Mouse (Mus musculus) ES-Bruce4 (cell line): ENCODE results near the gene Gm28048. TPM values are rescaled to one million over a fixed set of nuclear protein-coding genes. Genes with fewer than 3 reads are reported as not detected.

Experiments used
- H3K27ac ChIP-seq: 2 replicates; pipeline ENCODE4 v1.5.1; 2012; ENCODE audit warnings: low read length, inconsistent platforms; ENCODE audit not compliant: insufficient read depth
- H3K27me3 ChIP-seq: 2 replicates; pipeline ENCODE4 v1.6.1; 2012; ENCODE audit warnings: mild to moderate bottlenecking, low read length, inconsistent platforms; ENCODE audit not compliant: control insufficient read depth, poor library complexity, insufficient read depth, severe bottlenecking
- H3K36me3 ChIP-seq: 2 replicates; pipeline ENCODE4 v1.6.1; 2012; ENCODE audit warnings: inconsistent platforms, mild to moderate bottlenecking, low read length, moderate library complexity; ENCODE audit not compliant: control insufficient read depth, poor library complexity, insufficient read depth, severe bottlenecking
- H3K4me1 ChIP-seq: one replicate; pipeline ENCODE4 v1.8.1; 2011; ENCODE audit warnings: low read length; ENCODE audit not compliant: control insufficient read depth, insufficient read depth
- H3K4me3 ChIP-seq: 2 replicates; pipeline ENCODE4 v1.5.1; 2011; ENCODE audit warnings: low read depth, mild to moderate bottlenecking, low read length
- H3K9ac ChIP-seq: 2 replicates; pipeline ENCODE4 v1.6.1; 2012; ENCODE audit warnings: low read depth, mild to moderate bottlenecking, inconsistent platforms; ENCODE audit not compliant: poor library complexity, severe bottlenecking
- H3K9me3 ChIP-seq: replicated peaks from 2 replicates; pipeline ENCODE4 v1.6.1; 2012; ENCODE audit warnings: mild to moderate bottlenecking, low read length, inconsistent platforms; ENCODE audit not compliant: control insufficient read depth, poor library complexity, insufficient read depth, severe bottlenecking
- CTCF ChIP-seq: IDR thresholded peaks from one replicate; pipeline ENCODE4 v1.8.1; 2011; ENCODE audit warnings: low read depth, low read length
- EP300 ChIP-seq: IDR thresholded peaks from 2 replicates; pipeline ENCODE4 v1.6.1; 2011; ENCODE audit warnings: low read depth, low read length; ENCODE audit not compliant: insufficient read depth
- POLR2A ChIP-seq: IDR thresholded peaks from one replicate; pipeline ENCODE4 v1.8.1; 2011; ENCODE audit warnings: low read length; ENCODE audit not compliant: insufficient read depth
- polyA plus RNA-seq: library from polyadenylated mRNA; stranded (reverse); fragments of >200 nt; gene quantifications from 2 replicates; pipeline ENCODE4 v1.2.4, GENCODE M21; 2011; ENCODE audit warnings: low read depth; ENCODE audit not compliant: missing spikeins, insufficient read depth, insufficient read length

Gm28048 gene
- polyA plus RNA-seq, 1 experiment: 33.6 TPM

DNA sequence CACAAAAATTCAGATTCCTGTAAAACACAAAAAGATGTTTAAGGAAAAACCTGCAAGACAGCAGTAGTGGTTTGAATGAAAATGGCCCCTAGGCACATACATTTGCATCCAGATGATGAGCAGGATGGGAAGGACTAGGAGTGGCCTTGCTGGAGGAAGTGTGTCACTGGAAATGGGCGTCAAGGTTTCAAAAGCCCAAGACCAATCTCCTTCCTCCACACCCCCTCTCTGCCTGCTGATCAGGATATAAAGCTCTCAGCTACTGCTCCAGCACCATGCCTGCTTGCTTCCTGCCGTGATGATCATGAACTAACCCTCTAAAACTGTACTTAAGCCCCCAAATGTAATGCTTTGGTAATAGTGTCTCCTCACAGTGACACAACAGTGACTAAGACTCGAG, 81.8 kb downstream of the Gm28048 start:
- TF ChIP-seq POLR2A (no peak), EP300 (no peak), CTCF (no peak)
- Histone ChIP-seq H3K9me3 (peaks cover 19% of the 10 kb centered on the region), H3K4me3 (no peak overlapping the region), H3K27me3 (no peaks in the 10 kb centered on the region), H3K9ac (no peak overlapping the region), H3K4me1 (peaks cover 4% of the 10 kb centered on the region), H3K27ac (peak overlapping the region; percentile 85), H3K36me3 (no peaks in the 10 kb centered on the region; the same call in 1 of the 2 replicates)

DNA sequence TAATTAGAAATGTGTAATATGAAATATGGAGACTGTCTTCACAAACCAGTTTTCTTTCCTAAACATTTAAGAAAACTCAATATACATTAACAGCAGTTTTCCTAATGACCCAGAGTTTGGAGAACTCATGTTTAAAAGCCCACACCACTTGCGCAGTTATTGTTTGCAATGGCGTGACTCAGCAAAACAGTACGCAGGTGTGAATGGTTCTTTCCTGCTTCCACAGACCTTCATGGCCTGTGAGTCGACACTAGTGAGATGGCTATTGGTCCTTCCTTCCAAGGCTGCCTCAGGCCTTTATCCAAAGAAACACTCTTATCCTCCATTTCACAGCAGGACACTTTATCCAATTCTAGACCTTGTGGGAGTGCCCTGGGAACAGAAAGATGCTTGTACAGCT, 84.2 kb downstream of the Gm28048 start:
- Histone ChIP-seq H3K27me3 (no peaks in the 10 kb centered on the region), H3K9me3 (peaks cover 8% of the 10 kb centered on the region; the same call in 1 of the 2 replicates), H3K4me1 (peaks cover 4% of the 10 kb centered on the region), H3K27ac (no peak overlapping the region), H3K9ac (no peak overlapping the region), H3K36me3 (no peaks in the 10 kb centered on the region; the same call in 1 of the 2 replicates), H3K4me3 (no peak overlapping the region)
- TF ChIP-seq POLR2A (no peak), EP300 (no peak)

DNA sequence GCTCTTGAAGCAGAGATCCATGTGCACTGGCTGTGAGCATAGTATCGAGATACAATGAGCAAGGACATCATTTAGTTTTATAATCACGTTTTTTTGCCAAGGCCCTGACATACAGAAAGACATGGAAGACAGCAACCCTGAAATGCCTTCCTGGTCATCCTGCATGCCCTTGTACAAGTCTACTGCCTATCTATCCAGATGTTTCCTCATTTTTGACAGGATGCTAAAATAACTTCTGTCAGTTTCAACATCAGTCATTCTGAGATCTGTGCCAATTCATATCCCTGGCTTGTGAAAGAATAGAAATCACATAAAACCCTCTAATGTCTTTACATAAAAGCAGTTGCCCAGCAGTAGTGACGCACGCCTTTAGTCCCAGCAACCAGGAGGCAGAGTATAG, 84.8 kb downstream of the Gm28048 start:
- H3K36me3 ChIP-seq: no peaks in the 10 kb centered on the region; the same call in 1 of the 2 replicates
- H3K4me3 ChIP-seq: no peak overlapping the region
- H3K9ac ChIP-seq: no peak overlapping the region
- 0 out of 2 replicates have a peak, but pooled peaks cover 4% of the 10 kb centered on the region for H3K9me3 ChIP-seq
- no peaks in the 10 kb centered on the region for H3K27me3 ChIP-seq
- TF ChIP-seq EP300 (no peak), CTCF (no peak), POLR2A (no peak)
- H3K27ac ChIP-seq: no peak overlapping the region
- peaks cover 4% of the 10 kb centered on the region for H3K4me1 ChIP-seq

DNA sequence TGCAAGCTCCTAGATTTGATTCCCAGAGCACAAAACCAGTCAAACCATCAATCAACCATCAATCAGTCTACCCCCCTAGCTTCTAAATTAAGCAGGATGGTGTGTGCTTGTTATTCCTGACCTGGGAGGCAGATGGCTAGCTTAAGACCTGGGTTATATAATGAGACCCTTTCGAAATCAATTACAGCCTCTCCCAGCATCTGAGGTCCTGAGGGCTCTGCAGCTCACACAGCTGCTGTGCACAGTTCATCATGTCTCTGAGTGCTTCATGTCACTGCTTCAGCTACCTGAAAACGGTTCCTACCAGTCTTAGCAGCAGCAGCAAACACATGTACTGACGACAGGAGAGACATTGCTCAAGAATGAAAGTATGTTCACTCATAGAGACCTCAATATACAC, 88.8 kb downstream of the Gm28048 start:
- TF ChIP-seq EP300 (no peak), CTCF (no peak), POLR2A (no peak)
- Histone ChIP-seq H3K27me3 (no peaks in the 10 kb centered on the region), H3K27ac (no peak overlapping the region), H3K9me3 (no peaks in the 10 kb centered on the region), H3K4me3 (no peak overlapping the region), H3K4me1 (peaks cover under 1% of the 10 kb centered on the region), H3K9ac (no peak overlapping the region), H3K36me3 (no peaks in the 10 kb centered on the region)

DNA sequence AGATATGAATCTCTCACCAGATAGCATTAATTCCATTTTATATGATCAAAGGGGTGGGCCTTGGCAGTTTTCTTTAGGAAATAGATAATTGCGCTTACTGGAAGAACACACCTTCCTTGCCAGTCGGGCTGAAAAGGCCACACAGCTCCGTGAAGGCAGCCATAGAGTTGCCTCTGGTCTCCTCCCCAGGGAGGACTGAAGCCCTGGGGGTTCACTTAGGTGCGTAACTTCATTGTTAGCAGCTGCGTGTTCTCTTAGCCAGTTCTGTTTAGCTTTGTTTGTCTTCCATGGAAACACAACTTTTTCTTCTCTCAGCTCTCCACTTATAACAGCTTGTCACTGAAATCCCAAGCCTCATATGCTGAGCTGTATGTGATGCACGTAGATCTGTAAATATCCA, 89.4 kb downstream of the Gm28048 start:
- Histone ChIP-seq H3K27me3 (no peaks in the 10 kb centered on the region), H3K27ac (no peak overlapping the region), H3K4me1 (no peaks in the 10 kb centered on the region), H3K4me3 (no peak overlapping the region), H3K36me3 (no peaks in the 10 kb centered on the region), H3K9me3 (no peaks in the 10 kb centered on the region), H3K9ac (no peak overlapping the region)
- TF ChIP-seq EP300 (no peak), CTCF (no peak), POLR2A (no peak)

DNA sequence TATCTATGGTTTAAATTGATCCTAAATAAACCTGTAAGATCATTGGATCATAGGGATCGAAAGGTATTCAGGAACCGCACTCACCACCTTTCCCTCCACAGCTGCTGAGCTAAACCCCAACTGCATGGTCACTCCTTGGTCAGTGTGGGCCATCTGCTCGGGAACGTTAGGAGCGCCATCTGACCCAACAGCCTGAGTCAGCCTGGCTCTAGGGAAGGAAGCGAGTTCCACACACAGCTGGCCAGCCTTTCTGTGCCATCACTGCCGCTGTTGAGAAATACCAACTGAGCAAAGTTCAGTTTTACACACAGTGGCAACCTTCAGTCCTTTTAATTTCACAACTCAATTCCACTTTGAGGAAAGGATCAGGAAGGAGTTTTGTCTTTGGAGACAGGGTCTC, 90.0 kb downstream of the Gm28048 start:
- no peak for TF ChIP-seq EP300
- Histone ChIP-seq H3K9me3 (no peaks in the 10 kb centered on the region), H3K27me3 (no peaks in the 10 kb centered on the region), H3K9ac (no peak overlapping the region), H3K4me1 (no peaks in the 10 kb centered on the region), H3K4me3 (no peak overlapping the region), H3K36me3 (no peaks in the 10 kb centered on the region), H3K27ac (no peak overlapping the region)
